Mouse (Mus musculus) cortical plate, adult 2 months (tissue): ENCODE results near the gene Abcc9. TPM values are rescaled to one million over a fixed set of nuclear protein-coding genes. Genes with fewer than 3 reads are reported as not detected.
A peak's percentile ranks its signal among the peaks of the same experiment; 100 is the strongest.
"Not testable (repeated sequence)": the region's sequence is repeated elsewhere in the genome, so short reads cannot be mapped to it uniquely, and the experiment has no call there.

ENCODE experiments used
- H3K27ac ChIP-seq: fragments of 200-500 bp; 2 replicates; pipeline ENCODE4 v1.5.1; 2012; ENCODE audit warnings: low read length, control low read depth, inconsistent platforms; ENCODE audit not compliant: insufficient read depth
- H3K4me1 ChIP-seq: fragments of 200-500 bp; 2 replicates; pipeline ENCODE4 v1.6.1; 2011; ENCODE audit warnings: low read length; ENCODE audit not compliant: control insufficient read depth, insufficient read depth
- H3K4me3 ChIP-seq: fragments of 200-500 bp; 2 replicates; pipeline ENCODE4 v1.5.1; 2011; ENCODE audit warnings: mild to moderate bottlenecking, low read length, control low read depth; ENCODE audit not compliant: insufficient read depth
- CTCF ChIP-seq: fragments of 200-500 bp; IDR thresholded peaks from 2 replicates; pipeline ENCODE4 v1.5.1; 2011; ENCODE audit warnings: mild to moderate bottlenecking, control low read depth, low read length; ENCODE audit not compliant: insufficient read depth; ENCODE audit errors: extremely low read depth
- POLR2A ChIP-seq: fragments of 200-500 bp; IDR thresholded peaks from 2 replicates; pipeline ENCODE4 v1.6.1; 2011; ENCODE audit warnings: mild to moderate bottlenecking, low read length, control low read depth; ENCODE audit not compliant: insufficient read depth; ENCODE audit errors: extremely low read depth
- polyA plus RNA-seq: library from polyadenylated mRNA; depleted of rRNA; stranded (reverse); fragments of >200 nt; gene quantifications from 2 replicates; pipeline ENCODE4 v1.2.3, GENCODE M21; 2012

Abcc9 gene
- polyA plus RNA-seq, 1 experiment, result 3.1 TPM

DNA sequence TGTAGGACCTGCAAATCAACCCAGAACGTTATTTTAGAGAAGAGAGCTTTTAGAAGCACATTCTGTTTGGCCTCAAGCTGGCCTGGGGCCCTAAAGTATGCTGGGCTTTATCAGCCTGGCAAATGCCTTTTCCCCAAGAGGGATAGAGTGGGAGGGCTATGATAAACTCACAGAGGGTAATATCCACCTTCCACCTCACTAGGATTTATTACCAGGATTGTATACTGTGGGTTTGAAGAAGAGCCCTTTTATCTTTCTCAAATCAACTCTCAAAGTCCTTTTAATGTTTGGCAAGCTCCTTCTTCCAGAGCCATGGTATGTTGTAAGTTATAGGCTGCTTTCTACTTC is 33.7 kb downstream of the Abcc9 start:
- TF ChIP-seq CTCF, result no peak
- no peak for TF ChIP-seq POLR2A
- H3K4me1 ChIP-seq, result no peaks in the 10 kb centered on the region
- H3K27ac ChIP-seq, result no peak overlapping the region
- no peak overlapping the region for H3K4me3 ChIP-seq

- no peak overlapping the region for H3K4me3 ChIP-seq
- H3K4me1 ChIP-seq, result no peaks in the 10 kb centered on the region
- TF ChIP-seq POLR2A (no peak), CTCF (no peak)
Observed at GRCm38 (mm10) chr6:142667701-142668418, 34.3 kb downstream of the Abcc9 start.

GRCm38 (mm10) chr6:142662056-142662455 is 40.1 kb downstream of the Abcc9 start:
- not testable (repeated sequence) for H3K4me3 ChIP-seq, H3K27ac ChIP-seq, H3K4me1 ChIP-seq

More at GRCm38 (mm10) chr6:142667701-142668418, 34.3 kb downstream of the Abcc9 start:
- H3K27ac ChIP-seq, result no peak overlapping the region

- Histone ChIP-seq H3K27ac (no peak overlapping the region), H3K4me1 (no peaks in the 10 kb centered on the region), H3K4me3 (no peak overlapping the region)
- TF ChIP-seq CTCF (0 out of 2 replicates have a peak, but pooled peaks have one; percentile 3), POLR2A (no peak)
Observed at GRCm38 (mm10) chr6:142659038-142659437, 43.1 kb downstream of the Abcc9 start.

- TF ChIP-seq CTCF, result no peak
- TF ChIP-seq POLR2A, result no peak
- Histone ChIP-seq H3K4me3 (no peak overlapping the region), H3K27ac (no peak overlapping the region), H3K4me1 (no peaks in the 10 kb centered on the region)
Observed at GRCm38 (mm10) chr6:142654561-142654960, 47.6 kb downstream of the Abcc9 start.

GRCm38 (mm10) chr6:142652175-142652574 is 49.9 kb downstream of the Abcc9 start:
- no peak for TF ChIP-seq POLR2A
- no peak for TF ChIP-seq CTCF
- H3K4me1 ChIP-seq, result no peaks in the 10 kb centered on the region
- no peak overlapping the region for H3K4me3 ChIP-seq
- H3K27ac ChIP-seq, result no peak overlapping the region

- H3K4me1 ChIP-seq, result no peaks in the 10 kb centered on the region
- TF ChIP-seq POLR2A (no peak), CTCF (no peak)
- no peak overlapping the region for H3K4me3 ChIP-seq
- no peak overlapping the region for H3K27ac ChIP-seq
Observed at GRCm38 (mm10) chr6:142649331-142649730, 52.8 kb downstream of the Abcc9 start.

DNA sequence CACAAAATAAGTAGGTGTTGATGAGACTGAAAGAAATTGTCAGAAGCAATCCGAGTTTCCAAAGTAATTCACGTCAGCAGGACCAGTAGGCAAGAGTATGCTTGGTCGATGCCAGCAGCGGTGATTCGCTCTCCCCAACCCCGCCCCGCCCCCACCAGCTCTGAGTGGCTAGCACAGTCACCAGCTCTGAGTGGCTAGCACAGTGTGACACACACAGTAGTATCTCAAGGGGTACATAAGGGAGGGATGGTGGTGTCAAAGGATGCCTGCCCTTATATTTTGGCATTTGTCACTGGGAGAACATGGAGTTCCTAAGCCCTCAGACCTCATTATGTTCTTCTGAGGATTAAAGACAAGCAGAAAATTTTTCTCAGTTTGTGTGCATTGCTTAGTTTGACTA is 56.6 kb downstream of the Abcc9 start:
- no peak overlapping the region for H3K27ac ChIP-seq
- H3K4me1 ChIP-seq, result no peaks in the 10 kb centered on the region
- no peak overlapping the region for H3K4me3 ChIP-seq
- no peak for TF ChIP-seq CTCF
- TF ChIP-seq POLR2A, result no peak

- TF ChIP-seq POLR2A (no peak), CTCF (no peak)
- H3K27ac ChIP-seq, result no peak overlapping the region
- no peaks in the 10 kb centered on the region for H3K4me1 ChIP-seq
- no peak overlapping the region for H3K4me3 ChIP-seq
Observed at GRCm38 (mm10) chr6:142639301-142639700, 62.8 kb downstream of the Abcc9 start.

DNA sequence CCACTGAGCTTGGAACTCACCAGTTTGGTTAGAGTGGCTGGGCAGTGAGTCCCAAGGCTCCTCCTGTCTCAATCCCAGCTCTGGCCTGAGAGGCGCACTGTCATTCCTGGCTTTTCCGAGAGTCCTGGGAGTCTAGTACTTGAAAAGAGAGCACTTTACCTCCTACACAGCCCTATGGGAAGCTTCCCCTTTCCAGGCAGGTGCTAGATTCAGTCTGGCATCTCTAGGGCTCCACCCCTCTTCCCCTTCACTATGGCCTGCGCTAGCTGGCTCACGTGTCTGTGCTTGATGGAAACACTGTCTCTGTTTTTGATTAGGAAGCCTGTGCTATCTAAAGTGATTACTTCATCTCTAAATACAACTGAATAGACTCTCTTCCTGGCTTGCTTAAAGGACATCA is 66.5 kb downstream of the Abcc9 start:
- Histone ChIP-seq H3K4me1 (no peaks in the 10 kb centered on the region), H3K4me3 (no peak overlapping the region), H3K27ac (no peak overlapping the region)
- TF ChIP-seq POLR2A (no peak), CTCF (no peak)

DNA sequence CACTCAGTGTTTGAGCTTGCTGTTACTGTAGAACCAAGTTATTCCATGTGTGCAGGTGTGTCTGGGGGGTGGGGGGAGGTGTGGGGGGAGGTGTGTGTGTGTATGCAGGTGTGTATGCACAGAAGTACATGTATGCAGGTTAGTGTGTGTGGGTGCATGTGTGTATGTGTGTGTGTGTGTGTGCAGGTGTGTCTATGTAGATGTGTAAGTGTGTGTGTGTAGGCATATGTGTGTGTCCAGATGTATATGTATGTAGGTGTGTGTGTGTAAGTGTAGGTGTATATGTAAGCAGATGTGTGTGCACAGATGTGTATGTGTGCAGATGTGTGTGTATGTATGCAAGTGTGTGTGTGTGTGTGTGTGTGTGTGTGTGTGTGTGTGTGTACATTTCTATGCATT is 66.9 kb downstream of the Abcc9 start:
- no peak overlapping the region for H3K27ac ChIP-seq
- no peak overlapping the region for H3K4me3 ChIP-seq
- no peaks in the 10 kb centered on the region for H3K4me1 ChIP-seq
- TF ChIP-seq POLR2A, result no peak
- TF ChIP-seq CTCF, result no peak
